Mouse (Mus musculus) hematopoietic stem cell, adult 5-6 weeks (primary cell): ENCODE results near the gene Luc7l. TPM values are rescaled to one million over a fixed set of nuclear protein-coding genes. Genes with fewer than 3 reads are reported as not detected.

Source experiments
- ATAC-seq, 2 experiments: fragments of 125-278 bp in 1 of 2; replicated peaks in 1 of 2; 2 replicates each; pipeline ENCODE4 v1.8.0; 2016 to 2017; ENCODE audit warnings: inconsistent platforms in 2 of 2, mild to moderate bottlenecking in 2 of 2, moderate number of reproducible peaks in 2 of 2, low read depth in 1 of 2, moderate TSS enrichment in 1 of 2; ENCODE audit not compliant: low FRiP score in 2 of 2, poor library complexity in 2 of 2, severe bottlenecking in 2 of 2, insufficient read depth in 1 of 2, low TSS enrichment in 1 of 2
- total RNA-seq: library from RNA; stranded (forward); fragments of 172-1452, 232-1000 nt; gene quantifications from 2 replicates; pipeline ENCODE4 v1.2.3, GENCODE M21; 2017

Luc7l gene
- total RNA-seq, result 125 and 155 TPM in 2 replicates

DNA sequence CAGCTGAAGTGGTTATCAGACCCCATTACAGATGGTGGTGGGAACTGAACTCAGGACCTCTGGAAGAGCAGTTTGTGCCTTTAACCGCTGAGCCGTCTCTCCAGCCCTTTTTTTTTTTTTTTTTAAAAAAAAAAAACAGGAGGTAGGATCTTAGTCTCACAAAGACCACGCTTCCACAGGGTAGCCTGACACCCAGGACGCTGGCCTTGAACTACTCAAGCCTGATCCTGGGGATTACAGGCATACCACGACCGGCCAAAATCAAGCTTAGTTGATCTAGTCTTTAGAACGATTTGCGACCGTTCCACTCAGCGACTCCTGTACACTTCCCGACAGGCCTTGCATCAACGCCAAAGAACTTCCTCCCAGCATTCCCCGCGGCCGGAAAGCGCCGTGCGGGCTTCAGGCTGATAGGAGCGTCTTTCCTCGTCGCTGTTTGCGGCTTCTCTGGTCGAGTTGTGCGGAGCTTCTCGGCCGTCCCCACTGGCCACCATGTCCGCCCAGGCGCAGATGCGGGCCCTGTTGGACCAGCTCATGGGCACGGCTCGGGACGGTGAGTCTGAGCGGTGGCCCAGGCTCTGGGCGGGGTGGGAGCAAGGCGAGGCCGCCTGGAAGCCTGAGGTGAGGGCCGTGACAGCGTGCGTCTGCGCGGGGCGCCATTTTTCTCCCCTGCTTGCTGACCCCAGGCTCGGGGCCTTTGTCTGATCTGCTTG lies at the start of gene Luc7l:
TSS of gene Luc7l (plus strand) at position 358 of the 713 bp plus-strand sequence.
- peak; percentile 83 to 92 for ATAC-seq

DNA sequence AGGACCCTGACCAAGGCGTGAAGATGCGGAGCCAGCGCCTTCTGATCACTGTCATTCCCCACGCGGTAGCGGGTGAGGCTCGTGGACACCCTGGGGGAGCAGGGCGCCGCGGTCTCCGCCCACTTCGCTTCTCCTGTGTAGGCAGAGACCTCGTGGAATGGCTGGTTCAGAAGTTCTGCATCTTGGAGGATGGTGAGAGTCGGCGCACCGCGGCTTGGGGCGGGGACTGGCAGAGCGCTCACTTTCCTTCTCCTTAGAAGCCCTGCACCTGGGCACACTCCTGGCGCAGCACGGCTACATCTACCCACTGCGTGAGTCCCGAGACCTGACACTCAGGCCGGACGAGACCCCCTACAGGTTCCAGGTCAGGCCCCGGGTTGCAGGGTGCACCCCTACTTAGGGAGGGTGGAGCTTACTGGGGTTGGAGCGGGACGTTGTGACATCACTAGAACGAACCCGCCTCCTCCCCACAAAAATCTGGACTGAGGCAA lies 49.3 kb upstream of the Luc7l start:
- peak; percentile 29 to 40 for ATAC-seq

DNA sequence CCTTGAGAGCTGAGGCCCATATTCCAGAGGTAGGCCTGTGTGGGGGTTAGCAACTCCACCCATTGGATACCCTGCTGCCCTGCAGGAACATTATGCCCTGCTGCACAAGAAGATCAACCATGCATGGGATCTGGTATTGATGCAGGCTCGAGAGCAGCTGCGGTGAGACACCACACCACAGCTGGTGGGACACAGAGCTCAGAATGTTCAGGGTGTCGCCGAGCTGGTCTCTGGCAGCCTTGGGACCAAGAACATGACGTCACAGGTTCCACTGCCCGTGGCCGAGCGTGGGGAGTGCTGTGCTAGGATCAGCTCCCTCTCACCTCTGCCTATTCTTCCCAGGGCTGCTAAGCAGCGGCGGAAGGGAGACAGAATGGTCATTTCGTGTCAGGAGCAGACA lies 47.9 kb upstream of the Luc7l start:
- ATAC-seq, result no peak

DNA sequence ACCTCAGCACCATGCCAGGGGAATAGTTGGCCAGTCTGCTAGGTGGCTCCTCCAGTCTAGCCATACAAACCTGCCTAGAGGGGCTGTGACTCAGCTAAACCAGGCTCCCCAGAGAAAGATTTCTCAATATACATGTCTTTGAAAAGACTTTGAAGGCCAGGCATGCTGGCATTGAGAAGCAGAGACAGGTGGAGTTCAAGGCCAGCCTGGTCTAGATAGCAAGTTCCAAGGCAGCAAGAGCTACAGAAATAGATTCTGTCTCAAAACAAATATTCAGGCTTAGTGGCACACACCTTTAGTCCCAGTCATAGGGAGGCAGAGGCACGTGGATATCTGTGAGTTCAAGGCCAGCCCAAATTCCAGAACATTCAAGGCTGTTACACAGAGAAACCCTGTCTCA lies 46.3 kb upstream of the Luc7l start:
- no peak for ATAC-seq

DNA sequence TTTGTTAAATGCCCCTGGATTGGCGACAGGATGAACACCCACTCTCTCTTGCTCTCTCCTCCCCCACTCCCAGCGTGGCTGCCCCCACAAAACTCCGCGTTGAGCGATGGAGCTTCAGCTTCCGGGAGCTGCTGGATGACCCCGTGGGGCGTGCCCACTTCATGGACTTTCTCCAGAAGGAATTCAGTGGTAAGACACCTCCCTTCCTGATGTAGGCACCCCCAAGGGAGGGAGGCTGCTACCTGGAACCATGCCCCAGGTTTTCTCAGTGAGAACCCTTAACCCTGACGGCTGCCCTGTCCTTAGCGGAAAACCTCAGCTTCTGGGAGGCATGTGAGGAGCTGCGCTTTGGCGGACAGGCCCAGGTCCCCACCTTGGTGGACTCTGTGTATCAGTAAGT lies 45.0 kb upstream of the Luc7l start, which contains the start of gene Arhgdig:
TSS of gene Arhgdig (minus strand) at position 101 of the 400 bp plus-strand sequence.
- no peak for ATAC-seq

DNA sequence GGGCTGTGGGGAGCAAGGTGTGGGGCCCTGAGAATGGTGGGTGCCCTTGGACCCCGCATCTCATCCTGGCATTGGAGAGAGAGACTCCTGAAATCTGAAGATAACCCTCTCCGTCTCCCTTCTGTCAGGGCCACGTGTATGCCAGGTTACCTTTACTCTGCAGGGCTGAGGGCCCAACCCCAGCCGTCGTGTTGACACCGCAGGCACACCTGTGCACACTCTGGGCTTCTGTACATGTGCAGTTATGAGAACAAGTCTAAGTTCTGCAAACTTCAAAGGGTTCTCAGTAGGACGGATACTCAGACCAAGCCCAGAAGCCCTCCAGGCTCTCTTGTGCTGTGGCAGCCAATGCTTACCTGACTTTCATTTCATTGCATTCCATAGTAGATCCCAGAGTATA lies 40.5 kb upstream of the Luc7l start:
- no peak for ATAC-seq

DNA sequence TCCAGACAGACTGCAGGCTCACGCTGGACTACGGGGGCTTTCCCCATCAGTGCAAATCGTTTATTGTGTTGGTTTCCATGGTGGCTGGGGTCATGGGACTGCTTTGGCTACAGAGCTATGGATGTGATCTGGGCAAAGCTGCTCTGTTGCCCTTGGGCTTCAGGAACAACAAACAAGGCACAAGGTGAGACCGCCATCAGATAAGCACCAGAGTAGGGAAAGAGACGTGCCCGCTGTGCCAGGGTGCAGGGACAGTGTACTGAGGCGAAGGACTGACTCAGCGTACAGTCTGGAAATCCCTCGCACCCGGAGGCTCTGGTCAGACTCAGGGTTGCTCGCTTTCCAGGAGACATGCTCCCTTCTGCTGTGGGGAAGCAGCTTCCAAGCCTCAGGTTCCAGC lies 40.0 kb upstream of the Luc7l start:
- no peak for ATAC-seq

DNA sequence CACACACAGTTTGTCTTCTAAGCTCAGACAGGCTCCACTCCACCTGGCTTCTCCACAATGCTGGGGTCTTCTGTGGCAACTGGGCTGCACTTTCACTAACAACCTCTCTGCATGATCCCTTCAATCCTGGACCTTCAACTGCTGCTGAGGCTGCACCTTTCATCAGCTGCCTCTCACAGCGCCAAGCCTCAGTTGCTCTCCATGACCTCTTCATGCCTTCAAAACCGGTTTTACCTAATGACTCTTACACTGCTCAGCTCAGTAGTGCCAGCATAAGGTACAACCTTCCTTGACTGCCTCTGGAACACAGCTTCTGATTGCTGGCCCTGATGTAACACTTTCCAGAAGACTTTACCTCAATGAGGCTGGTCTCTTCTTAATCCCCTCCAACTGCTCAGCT lies 31.2 kb upstream of the Luc7l start:
- ATAC-seq, result no peak

DNA sequence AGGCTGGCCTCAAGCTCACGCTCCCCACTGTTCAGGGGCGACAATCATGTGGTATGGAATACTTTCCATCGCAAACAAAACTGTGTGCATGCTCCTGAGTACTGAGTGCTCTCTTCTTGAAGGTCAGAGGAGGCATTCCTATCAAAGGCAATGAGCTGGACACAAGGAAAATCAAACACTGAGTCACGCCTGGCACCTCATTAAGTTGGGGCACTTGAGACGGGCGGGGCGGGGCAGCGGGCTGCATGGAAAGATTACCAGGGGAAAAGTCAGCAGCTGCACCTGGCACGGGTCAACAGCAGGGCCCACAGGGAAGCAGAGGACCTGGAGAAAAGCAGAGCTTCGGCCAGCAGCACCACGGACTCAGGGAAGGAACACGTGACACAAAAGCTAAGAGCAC lies 27.5 kb upstream of the Luc7l start:
- no peak for ATAC-seq

DNA sequence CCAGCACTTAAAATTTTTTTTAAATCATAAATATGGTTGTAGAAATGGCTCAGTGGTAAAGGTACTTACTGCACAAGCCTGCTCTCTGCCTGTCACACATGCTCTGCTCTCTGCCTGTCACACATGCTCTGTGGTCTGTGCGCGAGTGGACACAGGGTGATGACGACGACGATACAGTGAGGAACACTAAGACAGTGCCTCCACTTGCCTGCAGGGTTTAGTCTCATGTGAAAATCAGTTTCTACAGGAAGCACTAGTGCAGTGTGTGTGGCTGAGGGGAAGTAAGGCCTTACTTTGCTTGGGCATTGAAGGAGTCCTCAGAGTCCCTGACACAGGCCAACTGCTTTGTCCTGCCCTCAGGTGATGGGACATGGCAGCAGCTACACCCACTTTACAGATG lies 22.9 kb upstream of the Luc7l start:
- no peak for ATAC-seq

DNA sequence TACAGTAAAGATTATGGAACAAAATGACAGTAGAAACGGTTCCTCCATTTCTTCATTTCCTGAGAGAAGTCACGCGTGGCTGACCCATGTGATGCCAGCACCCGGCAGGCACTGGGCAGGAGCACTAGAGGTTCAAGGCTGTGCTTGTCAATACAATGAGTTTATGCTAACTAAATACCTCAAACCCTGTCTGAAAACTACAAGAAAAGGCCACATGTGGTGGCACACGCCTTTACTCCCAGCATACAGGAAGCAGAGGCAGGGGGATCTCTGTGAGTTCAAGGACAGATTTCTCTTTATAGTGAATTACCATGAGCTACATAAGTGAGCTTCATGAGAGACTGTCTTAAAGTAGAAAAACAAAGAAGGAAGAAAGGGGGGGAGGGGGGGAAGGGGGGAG lies 21.5 kb upstream of the Luc7l start:
- ATAC-seq, result no peak

DNA sequence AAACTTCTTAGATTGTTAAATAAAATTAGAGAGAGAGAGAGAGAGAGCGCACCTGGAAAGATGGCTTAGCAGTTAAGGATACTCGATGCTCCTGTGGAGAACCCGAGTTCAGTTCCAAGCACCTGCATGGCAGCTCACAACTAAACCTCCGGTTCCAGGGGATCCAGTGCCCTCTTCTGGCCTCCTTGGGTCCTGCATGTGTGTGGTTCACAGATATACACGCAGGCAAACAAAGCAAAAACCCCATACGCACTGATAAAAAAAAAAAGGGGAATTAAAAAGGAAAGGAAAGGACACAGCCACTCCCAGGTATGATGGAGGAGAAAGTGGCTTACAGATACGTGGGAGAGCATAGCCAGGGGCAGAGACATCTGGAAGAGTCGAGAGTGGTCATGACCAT lies 19.8 kb upstream of the Luc7l start:
- ATAC-seq, result no peak

DNA sequence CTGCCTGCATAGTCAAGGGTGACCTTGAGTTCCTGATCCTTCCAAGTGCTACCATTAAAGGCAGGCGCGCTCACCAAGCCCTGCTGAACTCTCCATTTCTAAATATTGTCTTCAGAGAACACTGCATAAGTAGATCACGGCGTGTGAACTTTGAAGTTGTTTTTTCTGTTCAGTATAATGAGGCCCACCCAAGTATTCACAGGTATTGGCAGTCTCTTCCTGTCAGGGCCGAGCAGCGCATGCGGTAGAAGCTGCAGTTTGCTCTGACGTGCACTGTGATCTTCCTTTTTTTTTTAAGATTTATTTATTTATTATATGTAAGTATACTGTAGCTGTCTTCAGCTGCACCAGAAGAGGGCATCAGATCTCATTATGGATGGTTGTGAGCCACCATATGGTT lies 18.3 kb upstream of the Luc7l start:
- no peak for ATAC-seq

DNA sequence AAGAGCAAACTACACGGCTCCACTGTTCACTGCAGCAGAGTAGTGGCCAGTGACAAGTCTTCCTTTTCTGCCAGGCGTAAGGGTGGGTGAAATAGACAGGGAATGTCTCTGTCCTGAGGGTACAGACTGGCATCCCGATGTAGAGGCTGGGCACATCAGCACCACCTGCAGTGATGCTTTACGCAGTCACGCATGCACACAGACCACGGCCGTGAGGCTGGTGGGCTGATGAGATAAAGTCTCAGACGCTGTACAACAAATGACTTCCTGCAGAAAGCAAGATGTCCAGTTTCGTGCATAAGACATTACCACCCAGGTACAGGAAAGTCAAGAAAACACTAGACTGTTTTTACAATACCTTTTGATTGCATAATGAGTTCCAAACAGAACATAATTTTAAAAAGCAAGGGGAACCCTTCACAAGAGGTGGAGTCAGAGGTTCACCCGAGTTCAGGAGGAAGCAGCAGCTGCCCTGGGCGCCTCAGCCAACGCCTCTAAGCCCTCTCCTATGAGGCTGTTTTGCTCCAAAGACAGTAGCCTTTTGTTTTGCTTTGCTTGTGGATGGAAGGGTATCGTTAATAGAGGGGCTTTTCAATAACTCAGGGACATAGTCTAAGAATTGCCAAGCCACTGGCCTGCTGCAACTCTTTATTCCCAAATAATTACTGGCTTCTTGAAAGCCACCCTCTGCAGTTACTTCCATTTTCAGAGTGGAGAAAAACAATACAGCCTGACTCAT lies 17.4 kb upstream of the Luc7l start:
- ATAC-seq, result peak; percentile 48 to 65; a peak in 2 of 4 replicates

DNA sequence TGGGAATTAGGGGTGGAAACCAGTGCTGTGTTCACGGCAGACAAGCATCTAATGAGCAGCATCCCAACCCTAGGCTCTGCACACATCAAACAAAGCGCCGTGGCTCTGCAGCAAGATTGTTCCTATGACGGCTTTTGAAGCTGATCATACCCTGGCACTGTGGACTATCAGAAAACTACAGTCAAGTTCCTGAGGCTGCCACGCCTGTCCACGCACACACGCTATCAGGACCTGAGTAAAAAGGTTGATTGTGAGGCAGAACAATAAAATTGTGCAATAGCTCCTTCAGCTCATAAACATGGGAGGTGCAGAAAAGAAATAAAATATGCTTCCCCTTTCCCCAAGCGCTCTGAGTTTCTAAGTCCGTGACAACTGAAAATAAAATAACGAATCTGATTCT lies 15.0 kb upstream of the Luc7l start:
- no peak; a peak in 1 of 4 replicates for ATAC-seq

DNA sequence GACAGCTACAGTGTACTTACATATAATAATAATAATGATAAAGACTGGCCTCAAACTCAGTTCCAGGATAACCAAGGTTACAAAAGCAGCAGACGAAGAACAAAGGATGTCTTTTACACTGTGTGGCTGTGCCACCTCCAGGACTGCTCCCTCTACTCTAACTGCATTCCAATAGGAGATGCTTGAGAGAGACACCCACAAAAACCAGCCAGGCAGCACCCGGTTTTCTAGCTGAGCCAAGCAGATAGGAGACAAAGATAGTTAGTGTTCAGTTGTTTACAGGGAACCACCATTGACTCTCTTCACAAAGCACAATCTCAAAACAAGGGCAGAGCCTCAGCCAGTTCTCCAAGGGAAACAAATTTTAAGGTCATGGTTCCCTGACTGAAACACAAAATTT lies 13.1 kb upstream of the Luc7l start:
- ATAC-seq, result no peak

DNA sequence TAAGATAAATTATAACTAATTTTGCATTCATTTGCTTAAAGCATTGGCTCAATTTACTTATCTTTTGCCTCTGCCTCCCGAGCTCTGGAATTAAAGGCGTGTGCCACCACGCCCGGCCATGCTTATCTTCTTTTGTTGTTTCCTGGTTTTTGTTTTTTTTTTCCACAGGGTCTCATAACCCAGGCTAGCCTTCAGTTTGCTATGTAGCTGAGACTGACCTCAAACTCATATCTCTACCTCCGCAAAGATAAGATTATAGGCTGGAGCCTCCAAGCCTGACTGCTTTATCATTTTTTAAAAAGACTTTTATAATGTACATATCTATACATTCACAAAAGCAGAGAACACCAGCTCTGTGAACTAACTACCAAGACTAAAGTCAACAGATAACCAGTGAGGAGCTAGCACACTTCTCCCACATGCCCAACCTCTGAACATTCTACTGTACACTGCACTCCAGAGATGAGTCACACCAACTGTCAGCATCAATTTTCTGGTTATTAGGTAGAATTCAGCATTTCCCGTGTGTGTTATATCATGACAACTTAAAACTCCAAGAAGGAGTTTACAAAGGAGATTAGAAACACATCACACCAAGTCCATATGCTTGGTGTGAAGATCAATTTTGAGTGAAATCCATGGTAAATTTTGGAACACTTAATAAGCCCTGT lies 12.4 kb upstream of the Luc7l start:
- no peak for ATAC-seq

DNA sequence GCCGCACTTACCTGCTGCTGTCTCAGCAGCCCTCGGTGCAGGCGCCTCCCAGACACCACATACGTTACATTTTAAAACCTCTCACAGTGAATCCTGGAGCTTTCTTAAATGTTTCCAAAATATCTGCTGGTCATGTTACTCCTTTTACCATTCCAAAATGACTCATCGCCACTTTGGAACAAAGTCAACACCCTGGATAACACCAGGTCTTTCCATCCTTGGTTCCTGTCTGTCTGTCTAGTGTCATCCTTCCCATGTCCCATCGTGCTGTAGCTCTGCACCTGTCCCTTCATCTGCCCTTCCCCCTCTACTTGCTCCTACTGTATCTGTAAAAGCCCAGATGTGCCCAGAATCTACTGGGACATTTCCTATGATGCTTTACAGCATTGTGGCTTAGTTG lies 11.7 kb upstream of the Luc7l start:
- no peak for ATAC-seq
